Mouse (Mus musculus): ENCODE data around the gene Tagap.

- TF ChIP-seq CTCF (conservative IDR thresholded peaks at IDR 0.05; ENCODE audit: insufficient read depth, insufficient read length, low read depth, low read length), result no peak
- TF ChIP-seq POLR2A (IDR thresholded peaks at IDR 0.05; ENCODE audit: low read depth, low read length), result no peak
These were observed 37.5 kb upstream of the Tagap start for GRCm38 (mm10) chr17:7888291-7888690.
